Mouse (Mus musculus) liver, embryonic 14.5 days (tissue): ENCODE results near the gene Ush1c.

Experiments
- CTCF ChIP-seq: IDR thresholded peaks from 2 replicates; pipeline ENCODE4 v1.5.1; 2016; ENCODE audit warnings: antibody characterized with exemption, low read depth, control low read depth
- EP300 ChIP-seq: IDR thresholded peaks from 2 replicates; pipeline ENCODE4 v1.6.1; 2016; ENCODE audit warnings: antibody characterized with exemption, low read depth

- TF ChIP-seq CTCF (no peak), EP300 (no peak)
Observed at GRCm38 (mm10) chr7:46162731-46163130, 75.6 kb downstream of the Ush1c start.
